Mouse (Mus musculus): ENCODE measurements around the gene Itfg2. TPM values are rescaled to one million over a fixed set of nuclear protein-coding genes. Genes with fewer than 3 reads are reported as not detected.

The Itfg2 gene
- total and polyA plus RNA-seq, 3 experiments = 8.0 to 45.1 (median 17.9) TPM

DNA sequence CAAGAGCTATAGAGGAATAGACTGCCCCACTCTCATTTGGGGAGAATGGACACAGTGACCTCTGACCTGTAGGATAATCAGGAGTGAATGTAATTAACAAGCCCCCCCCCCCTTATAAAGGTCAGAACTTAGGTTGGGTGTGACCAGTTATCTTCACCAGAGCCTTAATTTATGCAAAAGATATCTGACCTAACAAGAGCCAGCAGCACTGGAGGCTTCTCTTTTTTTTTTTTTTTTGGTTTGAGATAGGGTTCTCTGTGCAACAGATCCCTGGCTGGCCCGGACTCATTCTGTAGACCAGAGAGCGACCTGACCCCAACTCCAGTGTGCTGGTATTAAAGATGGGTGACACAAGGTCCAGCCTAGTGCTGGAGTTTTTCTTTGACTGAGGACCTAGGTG, 4.6 kb upstream of the Itfg2 start:
- TF ChIP-seq TBP (conservative IDR thresholded peaks at IDR 0.05; ENCODE audit: low read depth, low read length) (no peak), ELF1 (IDR thresholded peaks at IDR 0.05; ENCODE audit: low read depth, low read length) (no peak), SMC3 (IDR thresholded peaks at IDR 0.05; ENCODE audit: low read depth, low read length) (no peak), KAT2A (IDR thresholded peaks at IDR 0.05; ENCODE audit: insufficient replicate concordance, low read length) (no peak), JUND (conservative IDR thresholded peaks at IDR 0.05; ENCODE audit: low read depth, low read length) (no peak), PAX5 (IDR thresholded peaks at IDR 0.05; ENCODE audit: low read length) (no peak), JUN (IDR thresholded peaks at IDR 0.05; ENCODE audit: insufficient read depth, low read depth, low read length) (no peak), NELFE (IDR thresholded peaks at IDR 0.05; ENCODE audit: low read depth, low read length) (no peak)
- Histone ChIP-seq H3K79me2 (replicated peaks; ENCODE audit: control insufficient read depth, extremely low read depth, insufficient read depth, poor library complexity, severe bottlenecking) (no peaks in the 10 kb centered on the region), H3K27me3 (replicated peaks) (no peaks in the 10 kb centered on the region), H3K9me3 (replicated peaks; ENCODE audit: low read length) (no peaks in the 10 kb centered on the region), H3K4me1 (ENCODE audit: control insufficient read depth in 1 of 2, insufficient read depth in 2 of 2) (peaks cover 0 to 4% of the 10 kb centered on the region in 2 experiments; a peak in 2 of 4 replicates), H3K27ac (ENCODE audit: insufficient read depth, low read depth) (no peak overlapping the region), H3K9ac (ENCODE audit: insufficient read depth, low read depth) (no peak overlapping the region), H3K4me2 (ENCODE audit: insufficient read depth, low read depth, poor library complexity, severe bottlenecking) (no peak overlapping the region), H3K36me3 (replicated peaks in 1 of 2; ENCODE audit: control insufficient read depth in 1 of 2, insufficient read depth in 1 of 2, low read length in 1 of 2) (peaks cover 43 to 75% of the 10 kb centered on the region in 2 experiments), H3K4me3 (replicated peaks in 1 of 3; ENCODE audit: low read depth in 2 of 3, low read length in 2 of 3, poor library complexity in 1 of 3) (no peak overlapping the region)
- in situ Hi-C loops (cut with MboI; ENCODE audit: low pct_ligation_motif_present, low pct_unique_long_range_greater_than_20kb, low sequenced_read_pairs) (no loop called here), dilution Hi-C loops (cut with MboI; ENCODE audit: extremely low pct_ligation_motif_present, extremely low pct_unique_long_range_greater_than_20kb, low sequenced_read_pairs) (no loop called here)
- no peak for DNase-seq (ENCODE audit: extremely low read depth)

DNA sequence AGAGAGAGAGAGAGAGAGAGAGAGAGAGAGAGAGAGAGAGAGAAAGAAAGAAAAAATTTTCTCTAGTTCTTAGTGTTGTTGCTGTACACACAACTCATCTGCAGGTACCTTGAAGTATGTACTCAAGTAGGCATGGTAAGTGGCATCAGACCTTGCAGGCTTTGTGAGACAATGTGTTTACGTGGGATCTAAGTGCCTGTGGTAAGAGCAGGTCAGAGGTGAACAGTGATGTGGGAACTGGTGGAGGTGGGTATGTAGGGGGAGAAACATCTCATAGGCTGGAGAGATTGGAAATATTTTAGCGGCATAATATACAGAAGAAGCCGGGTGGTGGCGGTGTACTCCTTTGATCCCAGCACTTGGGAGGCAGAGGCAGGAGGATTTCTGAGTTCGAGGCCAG, 2.8 kb upstream of the Itfg2 start:
- Histone ChIP-seq H3K79me2 (replicated peaks; ENCODE audit: control insufficient read depth, extremely low read depth, insufficient read depth, poor library complexity, severe bottlenecking) (peaks cover 13% of the 10 kb centered on the region), H3K9ac (ENCODE audit: insufficient read depth, low read depth) (no peak overlapping the region), H3K9me3 (replicated peaks; ENCODE audit: low read length) (no peaks in the 10 kb centered on the region), H3K27me3 (replicated peaks) (no peaks in the 10 kb centered on the region), H3K4me3 (replicated peaks in 1 of 3; ENCODE audit: low read depth in 2 of 3, low read length in 2 of 3, poor library complexity in 1 of 3) (no peak overlapping the region), H3K4me1 (ENCODE audit: control insufficient read depth in 1 of 2, insufficient read depth in 2 of 2) (peaks cover 0 to 4% of the 10 kb centered on the region in 2 experiments; a peak in 2 of 4 replicates), H3K27ac (ENCODE audit: insufficient read depth, low read depth) (no peak overlapping the region), H3K4me2 (ENCODE audit: insufficient read depth, low read depth, poor library complexity, severe bottlenecking) (no peak overlapping the region), H3K36me3 (replicated peaks in 1 of 2; ENCODE audit: control insufficient read depth in 1 of 2, insufficient read depth in 1 of 2, low read length in 1 of 2) (peaks cover 26 to 58% of the 10 kb centered on the region in 2 experiments)
- in situ Hi-C loops (cut with MboI; ENCODE audit: low pct_ligation_motif_present, low pct_unique_long_range_greater_than_20kb, low sequenced_read_pairs) = no loop called here
- DNase-seq (ENCODE audit: extremely low read depth) = no peak
- TF ChIP-seq HCFC1 (IDR thresholded peaks at IDR 0.05; ENCODE audit: low read depth, low read length) (no peak), BHLHE40 (IDR thresholded peaks at IDR 0.05; ENCODE audit: low read depth, low read length) (no peak), MAFK (IDR thresholded peaks at IDR 0.05; ENCODE audit: insufficient replicate concordance, low read length) (no peak), IRF4 (IDR thresholded peaks at IDR 0.05; ENCODE audit: low read depth, low read length) (no peak), MEF2A (IDR thresholded peaks at IDR 0.05; ENCODE audit: borderline replicate concordance, low read depth, low read length) (no peak), MYC (IDR thresholded peaks at IDR 0.05; ENCODE audit: low read depth, low read length) (no peak), ZKSCAN1 (IDR thresholded peaks at IDR 0.05; ENCODE audit: borderline replicate concordance, low read depth, low read length) (no peak), KAT2A (IDR thresholded peaks at IDR 0.05; ENCODE audit: insufficient replicate concordance, low read length) (no peak), GABPA (IDR thresholded peaks at IDR 0.05; ENCODE audit: insufficient replicate concordance, low read depth, low read length) (no peak), MAX (IDR thresholded peaks at IDR 0.05; ENCODE audit: low read length) (no peak)
- dilution Hi-C loops (cut with MboI; ENCODE audit: extremely low pct_ligation_motif_present, extremely low pct_unique_long_range_greater_than_20kb, low sequenced_read_pairs) = no loop called here
